Comparison of ENCODE assay signal across 9 mouse cellular contexts in the genomic region with DNA sequence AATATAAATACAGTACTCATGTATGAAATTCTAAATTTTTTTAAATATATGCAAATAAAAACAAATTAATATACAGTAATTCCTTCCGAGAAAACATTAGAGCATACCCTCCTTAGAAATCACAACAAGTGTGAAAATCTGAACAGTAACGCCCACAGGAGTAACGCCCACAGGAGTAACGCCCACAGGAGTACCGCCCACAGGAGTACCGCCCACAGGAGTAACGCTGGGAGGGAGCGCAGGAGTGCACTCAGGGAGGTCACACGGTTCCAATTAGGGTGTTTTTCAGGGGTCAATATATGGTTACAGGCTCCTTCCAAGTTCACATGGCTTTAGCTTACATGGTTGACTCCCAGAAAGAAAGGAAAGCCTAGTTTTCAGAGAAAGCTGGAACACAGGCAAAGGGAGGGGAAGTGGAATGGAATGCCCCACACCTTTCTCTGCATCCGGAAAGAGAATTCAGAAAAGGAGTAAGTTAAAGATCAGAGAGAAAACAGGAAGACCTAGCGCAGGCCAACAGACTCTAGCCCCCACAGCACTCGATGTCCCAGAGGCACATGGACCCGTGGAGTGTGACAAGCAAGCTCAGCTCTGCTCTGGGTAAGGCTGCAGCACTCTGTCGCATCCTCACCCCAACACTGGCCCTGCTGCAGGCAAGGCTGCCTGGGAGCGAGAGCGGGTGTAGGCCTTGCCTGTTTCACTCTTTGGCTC. TPM values are rescaled to one million over a fixed set of nuclear protein-coding genes. Genes with fewer than 3 reads are reported as not detected.
DNase-seq lines count a peak whose midpoint lies in the region; ATAC-seq and TF ChIP-seq lines count a peak whose summit lies in the region.
"Had no signal": no experiment of that assay in that cellular context is flagged by ENCODE, and none has a peak within 500 bp of the region (broad histone marks: within the 10 kb centered on the region; RNA-seq: fewer than 3 reads in every experiment).

No protein-coding gene starts in this region.

- peak; percentile 63; the same call in 1 of the 2 replicates for ATAC-seq in kidney, embryonic 14.5 days (ENCODE audit: low FRiP score, low TSS enrichment)
- peak; percentile 43; the same call in 1 of the 2 replicates for ATAC-seq in forebrain, postnatal 0 days
- no peak for ATAC-seq in monocyte, adult 5-6 weeks (replicated peaks; ENCODE audit: insufficient number of reproducible peaks, low FRiP score, low TSS enrichment, poor library complexity, severe bottlenecking)
- ATAC-seq: Patski had no signal

- H3K4me2 ChIP-seq in kidney, embryonic 14.5 days (replicated peaks; ENCODE audit: low read depth, low read length): no peak overlapping the region
- H3K4me2 ChIP-seq in forebrain, postnatal 0 days (ENCODE audit: low read depth): no peak overlapping the region

- no peak overlapping the region for H3K9ac ChIP-seq in kidney, embryonic 14.5 days (ENCODE audit: low read depth, low read length)
- no peak overlapping the region for H3K9ac ChIP-seq in forebrain, postnatal 0 days

- H3K36me3 ChIP-seq in kidney, embryonic 14.5 days (ENCODE audit: control insufficient read depth, insufficient read depth, low read length): no peaks in the 10 kb centered on the region
- H3K36me3 ChIP-seq in forebrain, postnatal 0 days (ENCODE audit: insufficient read depth): peaks cover 4% of the 10 kb centered on the region

- H3K27me3 ChIP-seq in kidney, embryonic 14.5 days (ENCODE audit: control insufficient read depth, insufficient read depth, low read length): peaks cover 8% of the 10 kb centered on the region; the same call in 1 of the 2 replicates
- no peaks in the 10 kb centered on the region for H3K27me3 ChIP-seq in forebrain, postnatal 0 days (ENCODE audit: insufficient read depth, low read length)
- H3K27me3 ChIP-seq: Patski had no signal

- 30% methylated on average over 16 of the region's 16 CpGs for WGBS in kidney, embryonic 14.5 days
- 46% methylated on average over 16 of the region's 16 CpGs for WGBS in forebrain, postnatal 0 days

- no peak for DNase-seq in kidney, adult 9 months
- DNase-seq in WW6 (ENCODE audit: low read depth, low spot score): peak; percentile 16
- DNase-seq in forebrain, postnatal 0 days: no peak
- peak; percentile 43 for DNase-seq in lung, postnatal 36 days
- DNase-seq in spleen, postnatal 4 days (ENCODE audit: low spot score in 2 of 2): no peak
- no peak for DNase-seq in urinary bladder, adult 2 months (ENCODE audit: low spot score)

- no peak for TF ChIP-seq CTCF in forebrain, postnatal 0 days (IDR thresholded peaks at IDR 0.05; ENCODE audit: low read depth)

- H3K4me1 ChIP-seq in kidney, embryonic 14.5 days (ENCODE audit: control insufficient read depth, insufficient read depth, low read length): peaks cover 15% of the 10 kb centered on the region
- H3K4me1 ChIP-seq in forebrain, postnatal 0 days (ENCODE audit: insufficient read depth): no peaks in the 10 kb centered on the region

- H3K27ac ChIP-seq in kidney, embryonic 14.5 days (ENCODE audit: low read depth, low read length): peak overlapping the region; percentile 42; the same call in 1 of the 2 replicates
- H3K27ac ChIP-seq in forebrain, postnatal 0 days (ENCODE audit: low read depth, low read length): no peak overlapping the region

- H3K9me3 ChIP-seq in kidney, embryonic 14.5 days (ENCODE audit: control insufficient read depth, low read length): no peaks in the 10 kb centered on the region
- no peaks in the 10 kb centered on the region for H3K9me3 ChIP-seq in forebrain, postnatal 0 days (ENCODE audit: low read length)

- H3K4me3 ChIP-seq in kidney, embryonic 14.5 days (ENCODE audit: low read length): no peak overlapping the region
- H3K4me3 ChIP-seq in forebrain, postnatal 0 days (ENCODE audit: low read depth, low read length): no peak overlapping the region

RNA-seq across cellular contexts. Expression of a gene that starts 50.2 kb away (rescaled TPM):
- polyA plus RNA-seq in kidney, embryonic 14.5 days (2014; fragmentation: Nextera tagmentation; extraction: Ambion mirVana): 67.9 and 111 TPM in 2 replicates
- total RNA-seq in forebrain, postnatal 0 days (2014; rRNA removed): 31.4 and 37.7 TPM in 2 replicates
- 67.8 and 68.6 TPM in 2 replicates for polyA plus RNA-seq in forebrain, postnatal 0 days (2015; fragmentation: Nextera tagmentation; extraction: Ambion mirVana)
- polyA plus RNA-seq in urinary bladder, adult 2 months (2012; rRNA removed): 35.4 and 45.9 TPM in 2 replicates
- total RNA-seq in monocyte, adult 5-6 weeks (2017): 10.4 to 43.3 TPM (median 12.9 TPM) in 3 replicates

Comparison
In these comparisons a context has a peak if more than half of its experiments do, and no peak if none do; other contexts are left out.
1. DNase-seq: peak in WW6 (single experiment) and lung, postnatal 36 days (single experiment); none in kidney, adult 9 months (single experiment), forebrain, postnatal 0 days (single experiment), spleen, postnatal 4 days (0 of 2) and urinary bladder, adult 2 months (single experiment).